Mouse (Mus musculus): ENCODE measurements at regions not wholly inside any gene's neighbourhood (a gene's known extent, or its start where the extent isn't known, plus 50 kb on each side); places are given as distances from the start of the nearest gene placed in this dataset.

GRCm38 (mm10) chr4:88940670-88941069, 60.7 kb upstream of the Ifne start:
- DNase-seq (ENCODE audit: low spot score): no peak

- DNase-seq (ENCODE audit: low spot score): no peak
Measured at GRCm38 (mm10) chr4:88939397-88939796, 59.4 kb upstream of the Ifne start.

DNA sequence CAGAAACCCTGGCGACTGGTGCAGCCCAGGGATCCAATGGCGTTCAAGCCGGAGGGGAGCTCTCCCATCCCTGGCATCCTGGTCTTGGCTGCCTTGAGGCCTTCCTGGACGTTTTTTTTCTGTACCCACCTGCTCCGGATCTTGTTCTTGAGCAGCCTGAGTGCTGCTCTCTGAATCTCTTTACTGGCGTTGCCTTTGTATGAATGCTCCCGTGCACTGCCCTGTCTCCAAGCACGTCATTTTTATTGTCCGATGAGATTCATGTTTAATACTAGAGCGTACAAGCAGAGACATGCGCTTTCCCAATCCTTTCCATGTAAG, 58.7 kb upstream of the Ifne start:
- DNase-seq (ENCODE audit: low spot score): no peak

GRCm38 (mm10) chr4:88937866-88938711, 58.1 kb upstream of the Ifne start:
- peak; percentile 68 for DNase-seq (ENCODE audit: low spot score)

GRCm38 (mm10) chr4:88936976-88937375, 57.0 kb upstream of the Ifne start:
- no peak for DNase-seq (ENCODE audit: low spot score)

DNA sequence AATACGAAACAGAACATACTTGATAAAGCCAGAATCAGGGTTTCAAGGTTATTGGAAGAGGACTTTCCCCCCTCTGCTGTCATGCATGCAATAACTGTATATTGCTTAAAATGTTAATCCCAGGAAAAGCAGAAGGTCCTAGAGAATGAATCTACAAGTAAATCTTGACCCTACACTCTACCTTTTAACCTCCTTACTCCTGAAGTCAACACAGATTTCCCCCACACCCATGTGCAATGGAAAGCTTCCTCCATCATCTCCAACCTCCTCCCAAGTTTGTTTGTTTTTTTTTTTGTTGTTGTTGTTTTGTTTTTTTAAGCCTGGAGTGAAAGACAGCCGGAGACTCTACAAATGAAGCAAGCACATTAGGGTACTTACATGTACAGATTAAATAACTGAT, 55.9 kb upstream of the Ifne start:
- no peak for DNase-seq (ENCODE audit: low spot score)

- no peak for DNase-seq (ENCODE audit: low spot score)
Measured at GRCm38 (mm10) chr4:88935316-88935715, 55.3 kb upstream of the Ifne start.

DNA sequence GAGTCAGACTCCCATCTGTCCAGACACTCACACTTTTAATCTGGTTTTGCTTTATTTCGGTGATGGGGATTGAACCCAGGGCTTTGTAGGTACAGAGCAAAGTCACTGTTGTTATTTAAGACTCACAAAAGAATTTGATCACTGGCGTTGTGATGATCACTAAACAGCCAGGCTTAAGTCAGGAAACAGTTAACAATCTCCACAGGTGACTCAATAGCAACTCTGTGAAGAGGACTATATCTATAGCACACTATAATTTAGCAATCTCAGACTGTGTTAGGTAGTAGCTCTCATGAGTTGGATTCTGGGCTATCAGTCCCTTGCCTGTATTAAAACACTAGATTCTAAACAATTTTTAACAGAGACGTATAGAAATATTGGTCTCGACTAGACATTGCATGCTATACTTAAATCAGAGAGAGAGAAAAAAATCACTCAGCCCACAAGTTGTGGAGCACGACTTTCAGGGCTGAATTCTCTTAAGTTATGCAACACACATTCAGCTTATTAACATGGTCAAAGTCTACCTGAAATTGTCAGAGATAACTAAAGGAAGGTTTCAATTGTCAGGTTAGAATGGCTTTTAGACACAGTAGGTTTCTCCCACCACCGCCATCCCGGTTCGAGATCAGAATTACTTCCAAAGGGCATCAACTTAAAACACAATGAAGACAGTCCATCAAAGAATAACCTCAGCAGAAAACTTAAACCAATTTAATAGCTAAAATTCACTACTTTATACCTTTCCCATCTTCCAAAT, 54.4 kb upstream of the Ifne start:
- no peak for DNase-seq (ENCODE audit: low spot score)

GRCm38 (mm10) chr4:88931217-88931616, 51.2 kb upstream of the Ifne start:
- DNase-seq (ENCODE audit: low spot score): no peak

All from yolk sac, embryonic 10.5 days (tissue).